Mouse (Mus musculus): ENCODE results near the gene Gm49383.

DNA sequence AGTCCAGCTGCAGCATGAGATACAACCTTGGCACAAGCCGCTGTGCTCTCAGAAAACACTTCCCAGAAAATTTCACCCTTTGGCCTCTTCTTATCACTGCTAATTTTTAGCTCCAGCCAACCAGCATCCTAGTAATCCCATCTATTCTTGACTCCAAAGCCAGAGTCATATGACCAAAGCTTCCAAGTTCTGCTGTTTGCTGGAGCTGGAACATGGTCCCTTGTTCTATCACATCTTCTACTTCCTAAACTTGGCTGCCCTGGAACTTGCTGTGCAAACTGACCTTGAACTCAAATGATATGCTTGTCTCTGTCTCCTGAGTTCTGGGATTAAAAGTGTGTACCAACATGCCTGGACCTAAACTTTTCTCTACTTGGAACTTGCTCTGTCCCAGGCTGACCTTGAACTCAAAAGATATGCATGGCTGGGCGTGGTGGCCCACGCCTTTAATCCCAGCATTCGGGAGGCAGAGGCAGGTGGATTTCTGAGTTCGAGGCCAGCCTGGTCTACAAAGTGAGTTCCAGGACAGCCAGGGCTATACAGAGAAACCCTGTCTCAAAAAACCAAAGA lies 49.7 kb downstream of the Gm49383 start:
- TF ChIP-seq CTCF (conservative IDR thresholded peaks at IDR 0.05; ENCODE audit: insufficient read depth, insufficient read length, low read depth, low read length) (no peak), POLR2A (IDR thresholded peaks at IDR 0.05; ENCODE audit: low read depth, low read length) (no peak)
